Comparison of ENCODE assay signal across 8 mouse cellular contexts in genomic region chr4:8239306-8239670, GRCm38 (mm10). TPM values are rescaled to one million over a fixed set of nuclear protein-coding genes. Genes with fewer than 3 reads are reported as not detected.
DNase-seq lines count a peak whose midpoint lies in the region; ATAC-seq and TF ChIP-seq lines count a peak whose summit lies in the region.

No protein-coding gene starts in this region.

- no peak for TF ChIP-seq CTCF in liver, postnatal 0 days (IDR thresholded peaks at IDR 0.05; ENCODE audit: low read depth)

- peak; percentile 76 for DNase-seq in heart, embryonic 10.5 days (ENCODE audit: low spot score)
- no peak for DNase-seq in heart, postnatal 36 days
- peak; percentile 58 for DNase-seq in ES-CJ7 (ENCODE audit: low read depth, low spot score)
- DNase-seq in liver, postnatal 0 days, result no peak
- DNase-seq in right cerebral cortex, postnatal 25 days, result no peak
- no peak for DNase-seq in right cerebral cortex, postnatal 10 days (ENCODE audit: low spot score in 2 of 2)

- no peak for TF ChIP-seq EP300 in liver, postnatal 0 days (IDR thresholded peaks at IDR 0.05; ENCODE audit: low read depth)

- intact Hi-C loops in heart, postnatal 36 days (cut with DNase I), result loop anchor here (5.0 kb wide), 2 partner anchors 37 to 127 kb away; no protein-coding TSS in a partner anchor

- ATAC-seq in forebrain, embryonic 16.5 days, result peak; percentile 51
- peak; percentile 69 for ATAC-seq in liver, postnatal 0 days
- ATAC-seq in granulocyte monocyte progenitor cell, adult 5-6 weeks (replicated peaks; ENCODE audit: poor library complexity, severe bottlenecking), result no peak

- peak overlapping the region; percentile 99 for H3K4me2 ChIP-seq in forebrain, embryonic 16.5 days (ENCODE audit: low read length)
- peak overlapping the region; percentile 86 for H3K4me2 ChIP-seq in liver, postnatal 0 days (ENCODE audit: low read depth, low read length)

- no peaks in the 10 kb centered on the region for H3K9me3 ChIP-seq in heart, embryonic 10.5 days
- H3K9me3 ChIP-seq in forebrain, embryonic 16.5 days (ENCODE audit: control insufficient read depth, low read length), result no peaks in the 10 kb centered on the region
- H3K9me3 ChIP-seq in liver, postnatal 0 days (ENCODE audit: low read length), result no peaks in the 10 kb centered on the region

- no peaks in the 10 kb centered on the region for H3K36me3 ChIP-seq in heart, embryonic 10.5 days
- H3K36me3 ChIP-seq in forebrain, embryonic 16.5 days (ENCODE audit: control insufficient read depth, insufficient read depth), result no peaks in the 10 kb centered on the region
- H3K36me3 ChIP-seq in liver, postnatal 0 days (replicated peaks; ENCODE audit: insufficient read depth, low read length), result no peaks in the 10 kb centered on the region

- peak overlapping the region; percentile 84 for H3K4me3 ChIP-seq in heart, embryonic 10.5 days
- H3K4me3 ChIP-seq in forebrain, embryonic 16.5 days (replicated peaks; ENCODE audit: low read length), result peak overlapping the region; percentile 70
- peak overlapping the region; percentile 67 for H3K4me3 ChIP-seq in liver, postnatal 0 days (ENCODE audit: low read depth, low read length)

- peak overlapping the region; percentile 88 for H3K27ac ChIP-seq in heart, embryonic 10.5 days
- no peak overlapping the region for H3K27ac ChIP-seq in forebrain, embryonic 16.5 days (ENCODE audit: low read length)
- peak overlapping the region; percentile 76 for H3K27ac ChIP-seq in liver, postnatal 0 days (ENCODE audit: low read depth)

- WGBS in heart, embryonic 10.5 days, result 18% methylated on average over 11 of the region's 11 CpGs
- 19% methylated on average over 11 of the region's 11 CpGs for WGBS in forebrain, embryonic 16.5 days
- WGBS in liver, postnatal 0 days (ENCODE audit: insufficient replicate concordance), result 21% methylated on average over 11 of the region's 11 CpGs

- no peaks in the 10 kb centered on the region for H3K4me1 ChIP-seq in heart, embryonic 10.5 days
- peaks cover 8% of the 10 kb centered on the region; the same call in 1 of the 2 replicates for H3K4me1 ChIP-seq in forebrain, embryonic 16.5 days (replicated peaks; ENCODE audit: control insufficient read depth, insufficient read depth, low read length)
- H3K4me1 ChIP-seq in liver, postnatal 0 days (ENCODE audit: insufficient read depth), result peaks cover 3% of the 10 kb centered on the region; the same call in 1 of the 2 replicates

- no peaks in the 10 kb centered on the region for H3K27me3 ChIP-seq in heart, embryonic 10.5 days (ENCODE audit: insufficient read depth, poor library complexity, severe bottlenecking)
- peaks cover 5% of the 10 kb centered on the region; the same call in 1 of the 2 replicates for H3K27me3 ChIP-seq in forebrain, embryonic 16.5 days (replicated peaks; ENCODE audit: control insufficient read depth, insufficient read depth, low read length)
- no peaks in the 10 kb centered on the region for H3K27me3 ChIP-seq in liver, postnatal 0 days (ENCODE audit: insufficient read depth, low read length)

- peak overlapping the region; percentile 74 for H3K9ac ChIP-seq in forebrain, embryonic 16.5 days (replicated peaks; ENCODE audit: low read depth, low read length)
- H3K9ac ChIP-seq in liver, postnatal 0 days (replicated peaks), result peak overlapping the region; percentile 75

RNA-seq across cellular contexts. Expression of gene Car8, which starts 0.4 kb away (rescaled TPM):
- 4.5 and 6.0 TPM in 2 replicates for polyA plus RNA-seq in heart, embryonic 10.5 days (2016; fragmentation: Nextera tagmentation; extraction: Ambion mirVana)
- total RNA-seq in heart, postnatal 36 days (2021), result 10 to 100 TPM in 1 of 2 experiments, 1 to 10 TPM in 1; 9.1 to 12.4 TPM
- polyA plus RNA-seq in forebrain, embryonic 16.5 days (2015; fragmentation: Nextera tagmentation; extraction: Ambion mirVana), result 3.9 and 4.2 TPM in 2 replicates
- 8.6 and 10.3 TPM in 2 replicates for polyA plus RNA-seq in liver, postnatal 0 days (2015; fragmentation: Nextera tagmentation; extraction: Ambion mirVana)
- not detected in 2 replicates for total RNA-seq in granulocyte monocyte progenitor cell, adult 5-6 weeks (2014; fragmentation: Nextera tagmentation)
- not detected in 2 replicates for total RNA-seq in granulocyte monocyte progenitor cell, adult 5-6 weeks (2017)

Comparison
In these comparisons a context has a peak if more than half of its experiments do, and no peak if none do; other contexts are left out.
1. DNase-seq: peak in heart, embryonic 10.5 days (single experiment) and ES-CJ7 (single experiment); none in heart, postnatal 36 days (0 of 2), liver, postnatal 0 days (single experiment), right cerebral cortex, postnatal 25 days (single experiment) and right cerebral cortex, postnatal 10 days (0 of 2).
2. Peak in every context shown above with its lines, with median percentiles within 50 percentile points of each other: H3K4me3 ChIP-seq.